8 mouse cellular contexts compared by ENCODE assay signal in the genomic region with DNA sequence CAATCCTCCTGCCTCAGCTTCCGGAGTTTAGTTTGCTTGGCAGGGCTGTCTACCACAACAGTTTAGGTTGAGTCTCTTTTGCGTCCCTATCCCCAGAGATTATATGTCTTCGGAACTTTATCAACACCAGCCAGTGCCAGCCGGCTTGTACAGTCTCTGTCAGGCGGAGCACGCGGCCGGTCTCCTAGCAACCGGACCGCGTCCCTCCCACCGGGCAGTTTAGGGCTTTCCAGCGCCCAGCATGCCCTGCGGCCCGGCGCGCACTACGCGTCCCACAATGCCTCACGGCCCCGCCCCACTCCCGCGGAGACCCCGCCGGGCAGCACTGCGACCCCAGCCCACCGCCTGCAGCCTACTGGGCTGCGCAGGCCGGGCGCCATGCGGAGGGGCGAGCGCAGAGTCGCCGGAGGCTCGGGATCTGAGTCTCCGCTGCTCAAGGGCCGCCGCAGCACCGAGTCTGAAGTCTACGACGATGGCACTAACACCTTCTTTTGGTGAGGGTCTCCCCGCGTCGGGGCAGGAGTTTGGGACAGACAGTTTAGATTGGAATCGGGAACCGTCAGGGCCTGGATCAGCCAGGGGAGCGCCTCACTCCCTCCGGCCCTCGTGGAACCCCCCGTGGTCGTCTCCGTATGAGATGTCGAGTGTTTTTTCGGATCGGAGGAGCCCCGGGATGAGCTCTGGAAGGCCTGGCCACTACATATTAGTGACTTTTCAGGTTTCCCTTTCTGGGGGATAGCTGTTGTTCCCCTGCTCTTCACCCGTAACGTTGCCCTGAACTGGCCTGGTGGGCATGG. TPM values are rescaled to one million over a fixed set of nuclear protein-coding genes. Genes with fewer than 3 reads are reported as not detected.
A peak's percentile ranks its signal among the peaks of the same experiment; 100 is the strongest.
DNase-seq lines count a peak whose midpoint lies in the region; ATAC-seq and TF ChIP-seq lines count a peak whose summit lies in the region.

No protein-coding gene starts in this region.

- H3K27ac ChIP-seq in forebrain, postnatal 0 days (ENCODE audit: low read depth, low read length): no peak overlapping the region
- H3K27ac ChIP-seq in lung, embryonic 16.5 days (ENCODE audit: low read length): no peak overlapping the region

- peaks cover 32% of the 10 kb centered on the region for H3K36me3 ChIP-seq in G1E (replicated peaks)
- peaks cover 13% of the 10 kb centered on the region for H3K36me3 ChIP-seq in forebrain, postnatal 0 days (ENCODE audit: insufficient read depth)
- H3K36me3 ChIP-seq in lung, embryonic 16.5 days (ENCODE audit: control insufficient read depth, insufficient read depth, low read length): no peaks in the 10 kb centered on the region; the same call in 1 of the 2 replicates

- DNase-seq in G1E (ENCODE audit: low spot score): peak; percentile 89
- peak; percentile 90 to 93 for DNase-seq in cerebellum, adult 18-20 months
- DNase-seq in forebrain, postnatal 0 days: peak; percentile 94
- DNase-seq in layer of hippocampus, adult 9-10 months (ENCODE audit: low spot score): peak; percentile 47
- peak; percentile 65 for DNase-seq in ovary, postnatal 10 days (ENCODE audit: low spot score)
- DNase-seq in thymus, postnatal 10 days (ENCODE audit: low spot score in 2 of 2): peak; percentile 77 to 81

- 1% methylated on average over 59 of the region's 59 CpGs for WGBS in forebrain, postnatal 0 days
- under 1% methylated on average over 59 of the region's 59 CpGs for WGBS in lung, embryonic 16.5 days

- no peaks in the 10 kb centered on the region for H3K9me3 ChIP-seq in G1E (replicated peaks)
- no peaks in the 10 kb centered on the region for H3K9me3 ChIP-seq in forebrain, postnatal 0 days (ENCODE audit: low read length)
- H3K9me3 ChIP-seq in lung, embryonic 16.5 days (ENCODE audit: control insufficient read depth, low read length): no peaks in the 10 kb centered on the region

- no peak for TF ChIP-seq CTCF in G1E (IDR thresholded peaks at IDR 0.05; ENCODE audit: low read depth, low read length)
- no peak for TF ChIP-seq CTCF in forebrain, postnatal 0 days (IDR thresholded peaks at IDR 0.05; ENCODE audit: low read depth)

- peak overlapping the region; percentile 83 for H3K4me3 ChIP-seq in G1E (ENCODE audit: low read depth, low read length)
- peak overlapping the region; percentile 79 for H3K4me3 ChIP-seq in forebrain, postnatal 0 days (ENCODE audit: low read depth, low read length)
- H3K4me3 ChIP-seq in lung, embryonic 16.5 days (ENCODE audit: low read length): peak overlapping the region; percentile 98

- peak overlapping the region; percentile 76 for H3K4me2 ChIP-seq in forebrain, postnatal 0 days (ENCODE audit: low read depth)
- peak overlapping the region; percentile 93 for H3K4me2 ChIP-seq in lung, embryonic 16.5 days (ENCODE audit: low read depth, low read length)

- H3K27me3 ChIP-seq in G1E (ENCODE audit: insufficient read depth, low read length): no peaks in the 10 kb centered on the region
- H3K27me3 ChIP-seq in forebrain, postnatal 0 days (ENCODE audit: insufficient read depth, low read length): no peaks in the 10 kb centered on the region
- H3K27me3 ChIP-seq in lung, embryonic 16.5 days (ENCODE audit: control insufficient read depth, insufficient read depth, low read depth, low read length): no peaks in the 10 kb centered on the region

- H3K4me1 ChIP-seq in G1E (ENCODE audit: insufficient read depth, low read depth, low read length): peaks cover 34% of the 10 kb centered on the region
- H3K4me1 ChIP-seq in forebrain, postnatal 0 days (ENCODE audit: insufficient read depth): peaks cover 8% of the 10 kb centered on the region
- peaks cover 10% of the 10 kb centered on the region for H3K4me1 ChIP-seq in lung, embryonic 16.5 days (replicated peaks; ENCODE audit: control insufficient read depth, insufficient read depth, low read length)

- peak overlapping the region; percentile 92 for H3K9ac ChIP-seq in forebrain, postnatal 0 days
- H3K9ac ChIP-seq in lung, embryonic 16.5 days (ENCODE audit: low read length): peak overlapping the region; percentile 97

- peak; percentile 97 for ATAC-seq in G1E (ENCODE audit: extremely low read depth, insufficient number of reproducible peaks, low FRiP score, poor library complexity, severe bottlenecking)
- ATAC-seq in forebrain, postnatal 0 days: peak; percentile 100
- ATAC-seq in hematopoietic stem cell, adult 5-6 weeks (replicated peaks in 1 of 2; ENCODE audit: insufficient read depth in 1 of 2, low FRiP score in 2 of 2, low TSS enrichment in 1 of 2, low read depth in 1 of 2, poor library complexity in 2 of 2, severe bottlenecking in 2 of 2): peak; percentile 92 to 95
- peak; percentile 99 for ATAC-seq in lung, embryonic 16.5 days (ENCODE audit: low read depth)

RNA-seq across cellular contexts. Expression of a gene that starts 9.0 kb away (rescaled TPM):
- 10.2 and 43.3 TPM in 2 replicates for total RNA-seq in G1E (2014; fragmentation: Nextera tagmentation)
- 3.9 and 4.5 TPM in 2 replicates for total RNA-seq in G1E (2017)
- 29.4 and 45.3 TPM in 2 replicates for polyA plus RNA-seq in G1E (2012)
- 24.5 and 24.9 TPM in 2 replicates for total RNA-seq in forebrain, postnatal 0 days (2014; rRNA removed)
- 70.5 and 78.3 TPM in 2 replicates for polyA plus RNA-seq in forebrain, postnatal 0 days (2015; fragmentation: Nextera tagmentation; extraction: Ambion mirVana)
- 6.4 and 9.6 TPM in 2 replicates for total RNA-seq in hematopoietic stem cell, adult 5-6 weeks (2017)
- polyA plus RNA-seq in lung, embryonic 16.5 days (2015; fragmentation: Nextera tagmentation; extraction: Ambion mirVana): 60.3 and 65.2 TPM in 2 replicates

RNA-seq across cellular contexts. Expression of a gene that starts 13.6 kb away (rescaled TPM):
- total RNA-seq in G1E (2014; fragmentation: Nextera tagmentation): 0.23 TPM in 1 of 2 replicates, not detected in the other
- total RNA-seq in G1E (2017): 0.06 and 1.7 TPM in 2 replicates
- polyA plus RNA-seq in G1E (2012): not detected in 2 replicates
- 0.08 and 0.43 TPM in 2 replicates for total RNA-seq in forebrain, postnatal 0 days (2014; rRNA removed)
- 0.05 and 0.20 TPM in 2 replicates for polyA plus RNA-seq in forebrain, postnatal 0 days (2015; fragmentation: Nextera tagmentation; extraction: Ambion mirVana)
- total RNA-seq in hematopoietic stem cell, adult 5-6 weeks (2017): not detected in 2 replicates
- 6.7 and 6.9 TPM in 2 replicates for polyA plus RNA-seq in lung, embryonic 16.5 days (2015; fragmentation: Nextera tagmentation; extraction: Ambion mirVana)

RNA-seq across cellular contexts. Expression of a gene that starts 30.9 kb away (rescaled TPM):
- total RNA-seq in G1E (2014; fragmentation: Nextera tagmentation): 2.9 and 6.7 TPM in 2 replicates
- 6.1 and 8.6 TPM in 2 replicates for total RNA-seq in G1E (2017)
- polyA plus RNA-seq in G1E (2012): 6.2 and 6.9 TPM in 2 replicates
- 2.9 TPM in 2 replicates for total RNA-seq in forebrain, postnatal 0 days (2014; rRNA removed)
- 2.4 and 2.7 TPM in 2 replicates for polyA plus RNA-seq in forebrain, postnatal 0 days (2015; fragmentation: Nextera tagmentation; extraction: Ambion mirVana)
- total RNA-seq in hematopoietic stem cell, adult 5-6 weeks (2017): 22.0 and 32.5 TPM in 2 replicates
- polyA plus RNA-seq in lung, embryonic 16.5 days (2015; fragmentation: Nextera tagmentation; extraction: Ambion mirVana): 17.7 and 20.4 TPM in 2 replicates

RNA-seq across cellular contexts. Expression of a gene that starts 41.4 kb away (rescaled TPM):
- total RNA-seq in G1E (2014; fragmentation: Nextera tagmentation) (14.7 and 16.3 TPM in 2 replicates), G1E (2017) (40.6 and 51.8 TPM in 2 replicates)
- polyA plus RNA-seq in G1E (2012): 3.0 and 12.6 TPM in 2 replicates
- 41.6 and 41.9 TPM in 2 replicates for total RNA-seq in forebrain, postnatal 0 days (2014; rRNA removed)
- 43.1 and 45.4 TPM in 2 replicates for polyA plus RNA-seq in forebrain, postnatal 0 days (2015; fragmentation: Nextera tagmentation; extraction: Ambion mirVana)
- 34.4 and 61.9 TPM in 2 replicates for total RNA-seq in hematopoietic stem cell, adult 5-6 weeks (2017)
- 153 and 165 TPM in 2 replicates for polyA plus RNA-seq in lung, embryonic 16.5 days (2015; fragmentation: Nextera tagmentation; extraction: Ambion mirVana)

RNA-seq across cellular contexts. Expression of a gene that starts 53.2 kb away (rescaled TPM):
- not detected in 2 replicates for total RNA-seq in G1E (2014; fragmentation: Nextera tagmentation)
- not detected in 2 replicates for total RNA-seq in G1E (2017)
- not detected in 2 replicates for polyA plus RNA-seq in G1E (2012)
- not detected in 2 replicates for total RNA-seq in forebrain, postnatal 0 days (2014; rRNA removed)
- polyA plus RNA-seq in forebrain, postnatal 0 days (2015; fragmentation: Nextera tagmentation; extraction: Ambion mirVana): 0.08 TPM in 1 of 2 replicates, not detected in the other
- total RNA-seq in hematopoietic stem cell, adult 5-6 weeks (2017): 1.2 and 2.3 TPM in 2 replicates
- polyA plus RNA-seq in lung, embryonic 16.5 days (2015; fragmentation: Nextera tagmentation; extraction: Ambion mirVana): 16.6 and 18.5 TPM in 2 replicates
